Mouse (Mus musculus) thymus, postnatal 4 days (tissue): ENCODE measurements around the gene Ccdc73.
A peak's percentile ranks its signal among the peaks of the same experiment; 100 is the strongest.
"Not testable (repeated sequence)": the region's sequence is repeated elsewhere in the genome, so short reads cannot be mapped to it uniquely, and the experiment has no call there.

Experiments used
- DNase-seq: peaks from one replicate; pipeline ENCODE4 v3.0.0; 2021

Gene Ccdc73

GRCm38 (mm10) chr2:104867282-104867855 lies at the start of gene Ccdc73:
Gene Ccdc73, plus strand, starts transcription at chr2:104867805.
- no peak for DNase-seq

- DNase-seq, result not testable (repeated sequence)
Observed at GRCm38 (mm10) chr2:104818763-104819162, 48.8 kb upstream of the Ccdc73 start.

GRCm38 (mm10) chr2:104826191-104826590 lies 41.4 kb upstream of the Ccdc73 start:
- DNase-seq, result no peak

- DNase-seq, result no peak
Observed at GRCm38 (mm10) chr2:104832486-104832885, 35.1 kb upstream of the Ccdc73 start.

GRCm38 (mm10) chr2:104840974-104841373 lies 26.6 kb upstream of the Ccdc73 start:
- DNase-seq, result no peak

GRCm38 (mm10) chr2:104841736-104842135 lies 25.9 kb upstream of the Ccdc73 start:
- DNase-seq, result no peak

- DNase-seq, result no peak
Observed at GRCm38 (mm10) chr2:104842559-104842958, 25.0 kb upstream of the Ccdc73 start.

GRCm38 (mm10) chr2:104846638-104847414 lies 20.8 kb upstream of the Ccdc73 start:
- DNase-seq, result peak; percentile 13

- peak; percentile 69 for DNase-seq
Observed at GRCm38 (mm10) chr2:104847645-104848044, 20.0 kb upstream of the Ccdc73 start.

GRCm38 (mm10) chr2:104848235-104849161 lies 19.1 kb upstream of the Ccdc73 start:
- DNase-seq, result peak; percentile 44

GRCm38 (mm10) chr2:104849276-104849990 lies 18.2 kb upstream of the Ccdc73 start, which contains the start of gene Prrg4:
Gene Prrg4, minus strand, starts transcription at chr2:104849876.
- peak; percentile 77 for DNase-seq

- no peak for DNase-seq
Observed at GRCm38 (mm10) chr2:104849991-104850359, 17.6 kb upstream of the Ccdc73 start.

- DNase-seq, result no peak
Observed at GRCm38 (mm10) chr2:104851686-104852085, 15.9 kb upstream of the Ccdc73 start.

GRCm38 (mm10) chr2:104852546-104852945 lies 15.1 kb upstream of the Ccdc73 start:
- no peak for DNase-seq

GRCm38 (mm10) chr2:104854836-104855235 lies 12.8 kb upstream of the Ccdc73 start:
- no peak for DNase-seq

GRCm38 (mm10) chr2:104855732-104856131 lies 11.9 kb upstream of the Ccdc73 start:
- no peak for DNase-seq

GRCm38 (mm10) chr2:104856218-104856617 lies 11.4 kb upstream of the Ccdc73 start:
- DNase-seq, result no peak

GRCm38 (mm10) chr2:104858083-104858482 lies 9.5 kb upstream of the Ccdc73 start:
- DNase-seq, result not testable (repeated sequence)

- DNase-seq, result no peak
Observed at GRCm38 (mm10) chr2:104859060-104859459, 8.5 kb upstream of the Ccdc73 start.

GRCm38 (mm10) chr2:104860426-104860825 lies 7.2 kb upstream of the Ccdc73 start:
- no peak for DNase-seq

- no peak for DNase-seq
Observed at GRCm38 (mm10) chr2:104864176-104864860, 3.3 kb upstream of the Ccdc73 start.

GRCm38 (mm10) chr2:104869101-104869500 lies 1.5 kb downstream of the Ccdc73 start:
- DNase-seq, result no peak
